Mouse (Mus musculus) MEL (cell line): ENCODE results near the gene Gtpbp8.

Source experiments
- E2F4 ChIP-seq: IDR thresholded peaks from 2 replicates; pipeline ENCODE4 v1.6.1; 2011; ENCODE audit warnings: low read depth, low read length, improper control_type of control experiment, borderline replicate concordance
- EP300 ChIP-seq, 2 experiments: IDR thresholded peaks; 2 replicates each; pipeline ENCODE4 v1.6.1; 2011; ENCODE audit warnings: improper control_type of control experiment in 2 of 2, low read length in 2 of 2, low read depth in 1 of 2, mild to moderate bottlenecking in 1 of 2
- GATA1 ChIP-seq: IDR thresholded peaks from 2 replicates; pipeline ENCODE4 v1.6.1; 2011; ENCODE audit warnings: low read depth, low read length, improper control_type of control experiment
- MXI1 ChIP-seq: IDR thresholded peaks from 2 replicates; pipeline ENCODE4 v1.6.1; 2011; ENCODE audit warnings: mild to moderate bottlenecking, low read depth, low read length, improper control_type of control experiment
- POLR2A ChIP-seq, 2 experiments: IDR thresholded peaks; 2 replicates each; pipeline ENCODE4 v1.6.1; 2011 to 2012; ENCODE audit warnings: low read length in 2 of 2, mild to moderate bottlenecking in 2 of 2, control low read depth in 1 of 2, improper control_type of control experiment in 1 of 2, low read depth in 1 of 2, moderate library complexity in 1 of 2; ENCODE audit not compliant: control insufficient read depth in 1 of 2, insufficient read depth in 1 of 2, poor library complexity in 1 of 2
- POLR2AphosphoS5 ChIP-seq: IDR thresholded peaks from 2 replicates; pipeline ENCODE4 v1.6.1; 2012; ENCODE audit warnings: low read depth, borderline replicate concordance, mild to moderate bottlenecking, inconsistent platforms, low read length, moderate library complexity, mixed read lengths
- ZNF384 ChIP-seq: IDR thresholded peaks from 2 replicates; pipeline ENCODE4 v1.6.1; 2012; ENCODE audit warnings: low read depth, mild to moderate bottlenecking, inconsistent platforms, low read length, improper control_type of control experiment

DNA sequence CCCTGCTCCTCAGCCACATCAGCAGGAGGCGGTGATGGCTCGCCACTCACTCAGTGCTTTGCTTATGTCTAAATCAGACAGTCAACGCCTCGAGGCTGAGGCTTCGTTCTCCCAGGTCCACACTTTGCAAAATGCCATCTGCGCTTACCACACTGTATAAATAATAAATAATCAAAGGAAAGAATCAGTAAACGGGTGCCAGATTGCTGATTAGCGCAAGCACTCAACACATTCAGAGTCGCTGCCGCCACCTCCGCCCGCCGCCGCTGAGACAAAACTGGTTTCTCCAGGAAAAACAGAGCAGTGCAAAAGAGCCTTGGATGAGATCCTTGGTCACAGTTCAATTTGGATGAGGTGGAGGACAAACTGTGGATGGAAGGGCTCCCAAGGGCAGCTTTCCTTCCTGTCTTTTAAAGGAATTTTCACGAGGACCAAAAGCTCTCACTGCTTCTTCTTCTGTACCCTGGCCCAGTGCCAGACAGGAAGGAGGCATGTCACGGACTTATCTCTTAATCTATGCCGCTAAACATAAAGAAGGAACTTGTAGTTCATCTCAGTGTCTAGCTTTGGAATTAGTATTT, 54.5 kb downstream of the Gtpbp8 start:
- TF ChIP-seq POLR2AphosphoS5 (no peak), E2F4 (no peak), ZNF384 (no peak), EP300 (IDR thresholded peaks at IDR 0.05; ENCODE audit: low read depth in 1 of 2, low read length in 2 of 2) (peak; percentile 34 to 52; a peak in 2 of 4 replicates), POLR2A (IDR thresholded peaks at IDR 0.05; ENCODE audit: control insufficient read depth in 1 of 2, insufficient read depth in 1 of 2, low read depth in 1 of 2, low read length in 2 of 2, poor library complexity in 1 of 2) (no peak), GATA1 (peak; percentile 87), MXI1 (no peak)
